Mouse (Mus musculus) layer of hippocampus, postnatal 10 days (tissue): ENCODE results near the gene Cnot6l. TPM values are rescaled to one million over a fixed set of nuclear protein-coding genes. Genes with fewer than 3 reads are reported as not detected.
A peak's percentile ranks its signal among the peaks of the same experiment; 100 is the strongest.

Experiments used
- DNase-seq, 2 experiments: peaks; one replicate each; pipeline ENCODE4 v3.0.0; 2021; ENCODE audit warnings: low spot score in 2 of 2
- long read RNA-seq: library from polyadenylated mRNA; stranded (forward); transcript quantifications from one replicate; pipeline ENCODE4 v2.0.0, GENCODE M21; 2023
- total RNA-seq, 2 experiments: library from RNA; stranded (reverse); gene quantifications; 2 replicates each; pipeline ENCODE4 v1.2.3; 2021

The Cnot6l gene
- total RNA-seq, result 10 to 100 TPM; 63.3 to 80.5 TPM
- long read RNA-seq, full-length matches to known transcripts, result 2 of 11 reads
- long read RNA-seq, partial matches to known transcripts, result 1 of 11 reads
- long read RNA-seq, other reads (novel, unspliced or antisense), result 8 of 11 reads

DNA sequence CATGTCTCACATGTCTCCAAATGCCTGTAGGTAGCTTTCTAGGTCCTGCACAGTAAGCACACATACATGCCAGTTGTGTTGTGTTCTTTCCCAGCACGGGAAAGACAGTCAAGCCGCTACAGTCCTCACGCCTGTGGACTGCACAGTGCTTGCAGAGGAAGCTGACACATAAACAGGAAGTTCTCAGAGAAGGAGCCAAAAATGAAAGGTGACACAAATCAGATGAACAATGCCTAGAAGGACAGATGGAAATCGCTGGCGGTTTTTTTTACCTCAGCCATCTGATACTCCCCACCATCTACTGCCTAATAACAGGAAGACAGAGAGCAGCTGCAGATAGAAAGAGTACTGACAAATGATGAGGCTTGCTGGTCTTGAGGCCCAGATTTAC is at the start of gene Cnot6l:
Cnot6l (minus strand) TSS at position 151 of the 391 bp plus-strand sequence.
- no peak for DNase-seq

DNA sequence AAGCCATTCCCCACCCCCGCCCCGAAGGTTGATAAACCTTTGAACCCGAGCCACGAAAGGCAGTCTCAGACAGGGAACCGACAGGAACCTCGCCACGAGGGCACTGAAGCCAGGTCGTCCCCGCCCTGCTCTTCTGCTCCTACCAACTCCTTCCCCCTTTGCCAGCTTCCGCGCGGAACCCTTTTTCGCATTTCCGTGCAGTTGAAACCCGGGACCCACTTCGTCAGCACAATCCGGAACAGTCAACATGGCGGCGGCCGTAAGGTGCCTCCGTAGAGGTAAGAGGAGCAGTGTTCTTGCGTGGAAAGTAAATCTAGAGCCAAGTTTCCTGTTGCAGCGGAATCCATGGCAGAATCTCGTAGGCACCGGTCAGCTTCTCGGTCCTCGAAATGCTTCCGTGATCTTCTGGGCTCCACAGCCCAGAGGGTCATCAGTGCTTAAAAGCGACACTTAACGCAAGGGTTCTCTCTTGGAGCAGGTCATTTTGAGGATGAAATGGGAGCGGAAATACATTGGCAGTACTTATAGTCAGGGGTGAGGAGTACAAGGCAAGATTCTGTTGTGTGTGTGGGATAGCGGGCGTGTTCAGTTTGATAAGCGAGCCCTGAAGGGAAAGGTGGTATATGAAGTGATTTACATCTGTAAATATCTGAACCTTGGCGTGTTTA is 46.1 kb upstream of the Cnot6l start:
- peak; percentile 94 to 96 for DNase-seq

DNA sequence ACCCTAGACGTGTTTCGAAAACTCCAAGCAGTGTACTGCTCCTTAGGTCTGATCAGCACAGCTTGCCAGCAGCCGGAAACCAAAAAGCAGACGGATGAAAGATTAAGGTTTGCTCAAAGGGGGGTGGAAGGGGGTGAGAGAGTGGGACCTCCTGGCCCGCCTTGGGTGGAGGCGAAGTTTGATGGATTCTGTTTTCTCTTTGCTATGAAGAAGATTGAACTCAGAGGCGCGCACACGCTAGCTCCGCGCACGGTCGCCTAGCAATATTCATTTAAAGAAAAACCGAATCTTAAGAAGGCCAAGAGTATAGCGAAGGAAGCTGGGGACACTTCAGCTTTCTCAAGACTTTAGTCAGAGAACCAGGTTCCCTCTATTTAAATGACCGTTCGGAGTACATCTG is 45.5 kb upstream of the Cnot6l start, which contains the start of gene Mrpl1:
Mrpl1 (plus strand) TSS at position 35 of the 400 bp plus-strand sequence.
- peak; percentile 23 to 41 for DNase-seq

DNA sequence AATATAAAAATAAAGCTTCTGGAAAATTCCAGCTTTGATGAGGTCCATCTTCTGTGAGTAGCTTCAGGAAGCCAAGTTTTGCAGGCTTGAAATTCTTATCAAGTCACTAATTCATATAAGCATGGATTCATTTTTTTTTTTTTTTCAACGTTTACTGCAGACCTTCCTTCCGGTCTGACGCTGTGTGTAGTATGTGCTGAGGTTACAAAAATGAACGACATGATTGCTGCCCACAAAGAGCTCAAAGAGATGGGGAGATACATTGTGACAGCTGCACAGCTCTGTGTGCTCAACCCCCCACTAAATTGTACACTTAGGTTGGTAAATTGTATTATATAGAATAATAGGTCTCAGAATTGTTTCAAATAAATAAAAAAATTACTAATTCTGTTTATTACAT is 44.6 kb upstream of the Cnot6l start:
- no peak for DNase-seq

DNA sequence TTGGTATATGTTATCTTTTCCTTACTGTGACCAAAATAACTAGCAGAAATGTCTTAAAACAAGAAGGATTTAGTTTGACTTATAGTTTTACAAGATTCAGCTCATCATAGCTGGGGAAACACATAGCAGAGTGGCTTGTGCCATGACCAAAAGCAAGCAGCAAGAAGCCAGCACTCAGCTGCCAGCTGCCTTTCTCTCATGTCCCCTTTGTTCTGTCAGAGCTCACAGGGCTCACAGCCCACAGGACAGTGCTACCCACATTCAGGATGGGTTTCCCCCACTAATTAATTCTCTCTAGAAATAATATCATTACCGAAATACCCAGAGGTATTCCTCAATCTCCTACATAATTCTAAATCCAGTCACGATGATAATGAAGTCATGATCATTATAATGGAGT is 43.6 kb upstream of the Cnot6l start:
- no peak for DNase-seq

DNA sequence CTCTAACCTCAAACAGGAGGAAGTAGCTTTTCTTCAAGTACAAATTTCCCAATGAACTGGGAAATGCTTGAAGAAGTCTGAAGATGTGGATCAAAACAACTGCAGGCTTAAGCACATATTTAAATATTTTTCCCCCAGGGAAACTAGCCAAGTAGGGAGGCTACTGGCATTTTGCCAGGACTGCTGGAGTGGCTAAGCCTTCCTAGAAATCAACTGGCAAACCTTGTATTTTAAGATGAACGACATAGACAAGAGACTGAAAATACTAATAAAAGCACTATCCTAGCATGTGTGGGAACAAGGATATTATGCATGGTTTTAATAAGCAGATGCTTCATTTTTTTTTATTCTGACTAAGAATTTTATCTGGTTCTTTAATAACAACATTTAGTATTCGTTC is 42.9 kb upstream of the Cnot6l start:
- DNase-seq, result peak in 1 of 2 experiments; percentile 31

DNA sequence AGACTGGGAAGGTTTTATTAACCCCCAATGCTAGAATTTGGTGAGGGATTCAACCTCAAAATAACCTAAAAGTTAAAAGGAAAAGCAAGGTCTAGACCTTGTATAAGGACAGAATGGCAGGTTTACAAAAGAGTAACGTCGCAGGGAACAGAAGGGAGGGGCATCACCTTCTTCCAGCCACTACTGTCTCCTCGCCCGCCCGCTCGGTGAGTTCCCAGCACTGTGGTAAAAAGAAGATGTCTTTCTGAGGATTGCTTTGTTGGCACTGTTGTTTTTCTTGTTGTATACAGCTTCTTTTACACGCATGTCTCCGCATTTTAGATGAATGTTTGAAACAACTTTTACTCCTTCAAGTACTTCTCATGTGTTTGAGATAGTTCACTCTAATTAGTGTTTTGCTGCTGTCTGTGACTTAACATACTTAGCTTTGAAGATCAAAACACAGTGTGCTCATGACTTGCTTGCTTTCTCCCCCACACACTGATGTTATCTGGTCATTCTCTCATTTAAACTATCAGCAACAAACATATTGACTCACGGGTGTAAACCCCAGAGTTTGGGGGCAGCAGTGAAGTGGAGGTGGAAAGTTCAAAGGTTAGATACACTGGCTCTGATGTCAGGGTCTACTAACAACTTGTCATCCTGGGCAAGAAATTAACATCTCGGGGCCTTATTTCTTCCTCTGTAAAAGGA is 37.6 kb upstream of the Cnot6l start:
- DNase-seq, result no peak

DNA sequence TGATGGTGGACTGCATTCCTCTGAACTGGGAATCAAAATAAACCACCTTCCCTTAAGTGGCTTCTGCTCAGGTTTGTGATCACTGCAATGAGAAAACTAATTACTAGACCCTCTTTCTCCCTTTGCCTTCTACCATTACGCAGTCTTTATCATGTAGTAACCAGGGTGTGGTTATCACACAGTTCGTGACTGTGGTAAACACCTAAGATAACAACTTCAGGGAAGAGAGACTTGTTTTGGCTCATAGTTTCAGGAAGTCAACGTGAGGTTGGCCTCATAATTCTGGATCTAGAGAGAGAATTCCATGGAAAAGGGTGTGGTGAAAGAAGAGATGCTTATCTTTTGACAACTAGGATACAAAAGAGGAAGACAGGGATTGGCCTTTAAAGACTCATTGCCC is 36.3 kb upstream of the Cnot6l start:
- no peak for DNase-seq

DNA sequence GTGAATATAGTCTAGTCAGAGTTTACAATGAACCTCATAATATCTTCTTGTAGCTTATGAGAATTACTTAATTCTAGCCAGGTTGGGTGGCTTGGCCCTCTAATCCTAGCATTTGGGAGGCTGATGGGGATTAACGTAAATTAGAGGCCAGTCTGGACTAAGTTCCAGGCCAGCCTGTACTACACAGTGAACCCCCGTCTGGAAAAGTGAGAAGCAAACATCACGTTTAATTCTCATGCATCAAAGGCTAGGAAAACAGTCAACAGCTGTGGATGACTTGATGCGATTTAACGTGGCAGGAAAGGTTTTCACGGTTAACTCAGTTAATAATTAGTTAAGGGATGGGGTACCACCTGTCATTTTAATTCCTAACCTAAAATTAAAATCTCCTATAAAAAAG is 34.3 kb upstream of the Cnot6l start:
- no peak for DNase-seq

DNA sequence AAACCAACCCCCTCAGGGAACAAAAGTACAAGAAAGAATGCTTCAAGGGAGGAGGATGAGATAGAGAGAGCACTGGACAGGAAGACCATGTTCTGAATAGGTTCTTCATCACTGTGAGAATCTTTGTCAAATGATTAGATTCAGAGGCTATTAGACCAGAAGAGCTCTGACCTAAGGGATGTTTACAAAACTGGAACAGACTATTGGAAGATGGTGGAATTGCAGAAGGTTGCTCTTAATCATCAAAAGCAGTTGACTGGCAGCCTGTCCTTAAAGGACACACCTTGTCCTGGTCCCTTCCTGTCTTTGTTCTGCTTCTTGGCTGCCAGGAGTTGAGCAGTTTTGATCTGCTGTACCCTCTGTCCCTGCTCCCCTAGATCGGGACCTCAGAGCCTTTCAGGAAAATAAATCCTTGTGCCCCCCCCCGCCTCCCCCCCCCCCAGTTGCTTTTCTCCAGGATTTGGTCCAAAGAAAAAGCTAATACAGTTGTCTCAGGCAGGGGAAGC is 32.6 kb upstream of the Cnot6l start:
- no peak for DNase-seq

DNA sequence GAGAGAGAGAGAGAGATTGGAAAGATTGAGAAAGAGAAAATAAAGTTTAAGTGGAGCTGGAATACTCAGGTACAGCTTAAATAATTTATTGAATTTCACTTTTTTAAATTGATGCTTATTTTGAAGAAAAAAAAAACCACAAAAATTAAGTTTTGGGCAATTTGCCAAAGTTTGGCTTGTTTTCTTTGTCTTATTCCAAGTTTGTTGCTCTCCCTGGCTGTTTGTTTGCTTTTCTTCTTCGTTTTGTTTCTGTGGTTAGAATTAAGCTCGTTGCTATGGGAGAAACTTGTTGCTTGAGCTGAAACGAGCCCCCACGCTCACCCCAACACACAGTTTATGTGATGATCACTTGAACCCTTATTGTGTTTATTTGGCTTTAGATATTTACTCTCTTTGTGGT is 27.3 kb upstream of the Cnot6l start:
- no peak for DNase-seq

DNA sequence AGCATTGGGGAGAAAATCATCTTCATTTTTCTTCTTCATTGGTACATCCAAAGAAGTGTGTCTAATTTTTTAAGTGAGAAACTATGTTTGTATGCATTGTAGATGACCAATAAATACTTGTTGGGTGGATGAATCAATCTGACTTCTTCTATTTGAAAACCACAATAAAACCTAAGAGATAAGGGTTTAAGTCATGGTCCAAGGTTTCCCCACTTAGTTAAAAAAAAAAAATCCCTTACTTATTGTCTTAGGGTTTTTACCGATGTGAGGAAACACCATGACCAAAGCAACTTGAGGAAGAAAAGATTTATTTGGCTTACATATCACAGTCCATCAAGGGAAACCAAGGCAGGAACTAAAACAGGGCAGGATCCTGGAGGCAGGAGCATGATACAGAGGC is 25.8 kb upstream of the Cnot6l start:
- no peak for DNase-seq

DNA sequence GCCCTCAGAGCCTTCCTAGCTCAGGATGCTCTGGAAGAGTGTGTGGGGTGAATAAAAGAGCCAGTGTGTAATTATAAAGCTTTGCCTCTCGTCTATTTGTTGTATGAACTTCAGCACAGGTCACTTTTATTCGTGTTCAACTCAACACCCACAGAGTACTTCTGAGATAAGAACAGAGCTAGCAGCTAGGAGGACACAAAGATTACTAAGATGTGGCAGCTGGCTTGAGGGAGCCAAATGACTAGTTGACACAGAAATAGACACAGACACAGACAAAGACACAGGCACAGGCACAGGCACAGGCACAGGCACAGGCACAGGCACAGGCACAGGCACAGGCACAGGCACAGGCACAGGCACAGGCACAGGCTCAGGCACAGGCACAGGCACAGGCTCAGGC is 20.0 kb upstream of the Cnot6l start:
- DNase-seq, result no peak

DNA sequence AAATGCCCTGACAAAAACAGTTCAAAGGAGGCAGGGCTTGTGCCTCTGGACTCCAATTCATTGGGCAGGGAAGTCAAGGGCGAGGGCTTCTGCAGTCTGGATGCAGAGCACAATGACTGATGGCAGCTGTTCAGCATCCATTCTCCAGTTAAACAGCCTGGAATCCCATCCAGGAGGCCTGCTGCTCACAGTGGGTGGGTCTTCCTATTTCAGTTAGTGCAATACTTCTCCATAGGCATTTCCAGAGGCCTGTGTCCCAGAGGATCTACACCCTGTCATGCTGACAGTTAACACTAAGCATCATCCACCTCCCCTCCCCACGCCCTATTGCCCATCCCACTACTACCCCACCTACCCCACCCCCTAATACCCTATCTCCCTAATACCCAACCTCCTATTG is 19.2 kb upstream of the Cnot6l start:
- DNase-seq, result no peak

DNA sequence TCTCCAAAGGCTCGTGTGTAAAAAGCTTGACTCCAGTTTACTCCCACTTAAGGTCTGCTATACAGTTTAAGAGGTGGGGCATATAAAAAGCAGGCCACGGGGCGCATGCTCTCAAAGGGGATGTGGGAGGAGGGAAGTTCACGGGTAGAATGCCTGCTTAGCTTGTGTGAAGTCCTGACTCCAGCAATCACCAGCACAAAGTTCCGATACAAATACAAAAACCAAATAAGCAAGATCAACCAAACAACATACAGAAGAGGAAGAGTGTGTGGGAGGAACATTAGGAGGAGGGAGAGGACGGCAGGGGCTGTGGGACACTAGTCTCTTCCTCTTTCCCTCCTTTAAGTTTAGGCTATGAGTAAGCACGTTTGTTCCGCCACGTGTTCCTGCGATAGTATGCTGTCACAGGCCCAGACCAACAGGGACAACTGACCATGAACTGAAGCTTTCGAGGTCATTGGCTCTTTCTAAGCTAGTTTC is 12.9 kb upstream of the Cnot6l start:
- no peak for DNase-seq

DNA sequence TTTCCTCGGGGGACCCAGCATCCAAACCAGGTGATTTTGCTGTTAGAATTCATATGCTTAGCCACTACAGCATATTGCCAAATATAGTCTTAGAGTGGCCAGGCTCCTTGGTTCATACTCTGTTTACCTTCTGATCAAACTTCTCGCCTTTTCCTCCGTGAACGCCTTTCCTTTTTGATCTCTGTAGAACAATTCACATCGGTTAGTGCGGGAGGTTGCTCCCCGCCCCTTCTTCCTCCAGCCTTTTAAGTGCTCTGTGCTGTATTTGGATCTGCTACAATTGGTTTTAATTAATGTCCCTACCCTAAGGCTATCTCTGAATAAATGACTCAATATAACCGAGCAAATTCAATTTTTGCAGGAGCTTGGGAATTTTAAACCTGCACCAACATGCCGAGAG is 12.2 kb upstream of the Cnot6l start:
- no peak for DNase-seq

DNA sequence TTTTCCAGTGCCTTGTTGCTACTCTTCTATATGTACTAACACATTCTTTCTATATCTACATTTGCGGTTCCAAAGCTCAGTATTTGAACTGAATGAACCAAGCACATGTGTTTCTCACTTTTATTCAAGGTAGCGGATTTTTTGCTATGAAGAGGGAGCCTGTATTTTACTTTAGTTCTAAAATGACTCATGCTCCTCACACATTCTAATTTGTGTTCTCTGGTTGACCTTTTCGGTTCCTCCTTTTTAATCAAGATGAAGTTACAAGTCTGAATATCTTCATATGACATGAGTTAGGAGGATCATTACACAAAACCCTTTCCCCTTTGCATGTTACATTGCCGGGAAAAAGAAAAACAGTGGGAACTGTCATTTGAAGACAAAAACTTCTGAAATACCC is 7.8 kb upstream of the Cnot6l start:
- DNase-seq, result no peak

DNA sequence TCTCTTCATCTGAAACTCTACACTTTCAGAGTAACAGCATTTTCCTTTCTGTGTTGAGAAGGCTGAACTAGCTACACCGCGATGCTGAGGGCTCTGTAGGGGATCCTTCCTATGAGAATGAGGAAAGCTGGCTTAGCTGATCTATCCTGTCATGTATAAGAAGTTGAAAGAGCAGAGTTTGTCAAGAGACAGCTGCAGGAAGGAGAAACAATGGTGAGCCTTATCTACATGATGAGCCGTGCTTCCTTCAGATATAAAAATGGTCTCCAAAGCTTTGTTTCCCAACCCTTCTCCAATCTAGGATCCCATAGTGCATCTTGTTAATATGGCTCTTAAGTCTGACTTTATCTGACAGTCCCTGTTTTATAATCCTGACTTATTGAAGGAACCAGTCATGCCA is 6.5 kb upstream of the Cnot6l start:
- no peak for DNase-seq

DNA sequence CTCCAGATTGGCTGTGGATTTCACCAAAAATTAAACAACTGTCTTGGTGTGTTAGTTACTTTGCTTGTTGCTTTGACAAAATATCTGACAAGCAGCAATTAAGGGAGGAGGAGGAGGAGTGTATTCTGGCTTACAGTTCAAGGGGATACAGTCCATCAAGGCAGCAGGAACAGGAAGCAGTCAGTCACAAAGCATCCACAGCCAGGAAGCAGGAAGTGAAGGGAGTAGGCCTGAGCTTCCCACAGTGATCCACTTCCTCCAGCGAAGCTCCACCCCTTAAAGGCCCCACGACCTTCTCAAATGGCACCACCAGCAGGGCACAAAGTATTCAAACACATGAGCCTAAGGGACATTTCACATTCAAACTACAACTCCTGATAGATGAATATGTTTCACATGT is 2.8 kb upstream of the Cnot6l start:
- DNase-seq, result no peak

DNA sequence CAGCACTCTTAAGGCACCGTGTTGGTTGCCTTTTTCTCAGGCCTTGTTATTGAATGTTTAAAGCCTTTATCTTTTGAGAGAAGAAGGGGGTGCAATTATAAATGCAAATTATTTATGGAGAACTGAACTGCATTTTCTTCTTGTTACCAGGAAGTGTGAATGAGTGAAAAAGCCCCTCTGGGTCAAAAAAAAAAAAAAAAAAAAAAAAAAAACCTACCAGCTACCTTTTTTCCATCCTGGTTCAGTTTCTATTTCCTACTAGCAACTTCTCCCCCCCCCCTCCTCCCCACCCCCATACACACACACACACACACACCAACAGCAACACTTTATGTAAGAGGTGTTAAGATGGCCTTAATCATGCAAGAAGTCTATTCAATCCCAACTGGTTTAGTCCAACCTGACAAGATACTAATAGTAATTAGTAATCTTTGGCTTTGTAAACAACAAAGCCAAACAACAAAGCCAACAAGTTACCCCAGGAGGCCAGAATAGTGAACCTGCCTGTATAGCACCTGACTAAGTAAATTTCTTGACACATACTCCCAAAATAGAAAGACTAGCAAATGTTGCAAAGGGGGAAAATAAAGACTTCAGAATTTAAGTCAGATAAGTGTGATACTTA is 463 bp downstream of the Cnot6l start:
- no peak for DNase-seq

DNA sequence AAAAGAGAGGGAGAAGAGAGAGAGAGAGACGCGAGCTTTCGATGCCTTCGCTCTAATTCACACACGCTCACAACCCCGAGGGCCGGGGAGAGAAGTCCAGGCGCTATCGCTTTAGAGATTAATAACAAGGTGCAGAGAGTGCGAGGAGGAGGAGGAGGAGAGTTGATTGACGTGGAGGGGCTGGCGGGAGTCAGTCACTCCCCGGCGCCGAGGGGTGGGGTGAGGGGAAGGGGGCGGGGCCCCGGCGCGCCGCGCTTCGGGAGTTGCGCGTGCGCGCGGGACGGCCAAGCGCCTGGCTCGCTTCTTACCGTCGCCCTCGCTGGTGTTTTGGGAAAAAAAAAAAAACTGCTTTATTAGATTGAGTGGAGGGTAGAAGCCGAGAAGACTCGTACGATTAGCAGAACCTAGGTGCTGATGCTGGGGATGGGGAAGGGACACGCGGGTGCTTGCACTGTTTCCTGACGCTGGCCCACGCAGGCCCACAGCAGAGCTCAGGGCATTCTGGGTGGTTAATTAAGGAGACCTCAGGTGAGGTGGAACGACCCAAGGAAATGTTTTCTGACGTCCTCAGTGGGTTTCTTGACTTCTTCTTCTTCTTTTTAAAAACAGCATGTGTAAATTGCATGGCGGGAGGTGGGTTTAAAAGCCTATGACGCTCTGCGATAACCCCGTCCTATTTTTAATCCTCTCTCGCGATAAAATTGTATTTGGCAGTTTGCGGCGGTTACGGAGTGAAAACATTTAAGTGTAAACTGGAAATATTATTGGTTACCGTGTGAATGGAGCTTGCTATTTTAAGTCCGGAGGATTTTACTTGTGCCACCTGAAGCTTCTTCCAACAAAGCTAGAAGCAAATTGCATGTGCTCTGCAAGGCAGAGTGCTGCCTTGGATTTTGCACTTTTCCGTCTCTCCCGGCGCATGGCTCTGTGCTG is 1.3 kb downstream of the Cnot6l start:
- peak; percentile 77 to 85 for DNase-seq
